Mouse (Mus musculus): ENCODE results near the gene Klhl29.

The Klhl29 gene

GRCm38 (mm10) chr12:5187773-5188333 is 187.6 kb downstream of the Klhl29 start:
- in situ Hi-C loops (cut with MboI, MseI): no loop called here

GRCm38 (mm10) chr12:5186645-5187044 is 188.8 kb downstream of the Klhl29 start:
- in situ Hi-C loops (cut with MboI, MseI): no loop called here

- in situ Hi-C loops (cut with MboI, MseI): no loop called here
Observed at GRCm38 (mm10) chr12:5185603-5186002, 189.9 kb downstream of the Klhl29 start.

- in situ Hi-C loops (cut with MboI, MseI): no loop called here
Observed at GRCm38 (mm10) chr12:5182586-5182985, 192.9 kb downstream of the Klhl29 start.

GRCm38 (mm10) chr12:5182165-5182564 is 193.3 kb downstream of the Klhl29 start:
- in situ Hi-C loops (cut with MboI, MseI): no loop called here

- in situ Hi-C loops (cut with MboI, MseI): no loop called here
Observed at GRCm38 (mm10) chr12:5176716-5177341, 198.7 kb downstream of the Klhl29 start.

GRCm38 (mm10) chr12:5166141-5166540 is 209.3 kb downstream of the Klhl29 start:
- in situ Hi-C loops (cut with MboI, MseI): no loop called here

GRCm38 (mm10) chr12:5165411-5165810 is 210.1 kb downstream of the Klhl29 start:
- in situ Hi-C loops (cut with MboI, MseI): no loop called here

GRCm38 (mm10) chr12:5162672-5163071 is 212.8 kb downstream of the Klhl29 start:
- in situ Hi-C loops (cut with MboI, MseI): no loop called here

GRCm38 (mm10) chr12:5161631-5162030 is 213.9 kb downstream of the Klhl29 start:
- in situ Hi-C loops (cut with MboI, MseI): no loop called here

- in situ Hi-C loops (cut with MboI, MseI): no loop called here
Observed at GRCm38 (mm10) chr12:5157931-5158481, 217.5 kb downstream of the Klhl29 start.

- in situ Hi-C loops (cut with MboI, MseI): no loop called here
Observed at GRCm38 (mm10) chr12:5157021-5157681, 218.3 kb downstream of the Klhl29 start.

GRCm38 (mm10) chr12:5155177-5155576 is 220.3 kb downstream of the Klhl29 start:
- in situ Hi-C loops (cut with MboI, MseI): no loop called here

- in situ Hi-C loops (cut with MboI, MseI): no loop called here
Observed at GRCm38 (mm10) chr12:5151859-5152258, 223.6 kb downstream of the Klhl29 start.

GRCm38 (mm10) chr12:5147346-5148035 is 228.0 kb downstream of the Klhl29 start:
- in situ Hi-C loops (cut with MboI, MseI): no loop called here

- in situ Hi-C loops (cut with MboI, MseI): no loop called here
Observed at GRCm38 (mm10) chr12:5143903-5144781, 231.3 kb downstream of the Klhl29 start.

- in situ Hi-C loops (cut with MboI, MseI): no loop called here
Observed at GRCm38 (mm10) chr12:5143224-5143623, 232.3 kb downstream of the Klhl29 start.

- in situ Hi-C loops (cut with MboI, MseI): no loop called here
Observed at GRCm38 (mm10) chr12:5142776-5143175, 232.7 kb downstream of the Klhl29 start.

GRCm38 (mm10) chr12:5141040-5141439 is 234.4 kb downstream of the Klhl29 start:
- in situ Hi-C loops (cut with MboI, MseI): no loop called here

- in situ Hi-C loops (cut with MboI, MseI): no loop called here
Observed at GRCm38 (mm10) chr12:5139302-5139701, 236.2 kb downstream of the Klhl29 start.

- in situ Hi-C loops (cut with MboI, MseI): no loop called here
Observed at GRCm38 (mm10) chr12:5136300-5136699, 239.2 kb downstream of the Klhl29 start.

Measured in T-helper 1 cell (primary cell).